Mouse (Mus musculus): ENCODE results near the gene Nxf2.

- TF ChIP-seq CHD1 (IDR thresholded peaks at IDR 0.05; ENCODE audit: low read depth, low read length) (no peak), TBP (conservative IDR thresholded peaks at IDR 0.05; ENCODE audit: low read depth, low read length) (no peak), ZNF384 (IDR thresholded peaks at IDR 0.05; ENCODE audit: low read depth, low read length) (no peak), SIN3A (IDR thresholded peaks at IDR 0.05; ENCODE audit: low read length) (no peak), POLR2A (IDR thresholded peaks at IDR 0.05; ENCODE audit: low read depth, low read length) (no peak), CTCF (conservative IDR thresholded peaks at IDR 0.05 in 1 of 2, IDR thresholded peaks at IDR 0.05 in 1 of 2; ENCODE audit: low read depth in 2 of 2, low read length in 2 of 2) (no peak), CHD2 (IDR thresholded peaks at IDR 0.05; ENCODE audit: low read length) (no peak), ZMIZ1 (IDR thresholded peaks at IDR 0.05; ENCODE audit: low read depth, low read length) (no peak), SMC3 (IDR thresholded peaks at IDR 0.05; ENCODE audit: low read depth, low read length) (no peak)
These were observed 1.1 kb downstream of the Nxf2 start for GRCm38 (mm10) chrX:134963305-134964094.
